In the genomic region with DNA sequence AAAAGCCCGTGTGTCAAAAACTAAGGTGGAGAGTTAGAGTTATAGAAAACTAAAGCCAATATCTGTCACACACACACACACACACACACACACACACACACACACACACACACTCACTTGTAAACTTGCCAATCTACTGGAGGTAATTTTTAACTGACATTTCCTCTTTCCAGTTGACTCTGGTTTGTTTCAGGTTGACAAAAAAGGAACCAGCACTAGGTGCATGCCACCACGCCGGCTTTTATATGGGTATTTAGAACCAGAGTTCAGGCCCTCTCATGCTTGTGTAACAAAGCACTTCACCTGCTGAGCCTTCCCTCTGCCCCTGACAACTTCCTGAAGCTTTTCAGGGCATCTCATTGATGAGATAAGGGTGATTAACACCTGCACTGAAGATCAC, we compare ENCODE assay signal across 23 mouse cellular contexts.
DNase-seq lines count a peak whose midpoint lies in the region; ATAC-seq and TF ChIP-seq lines count a peak whose summit lies in the region.
"Had no signal": no experiment of that assay in that cellular context is flagged by ENCODE, and none has a peak within 500 bp of the region (broad histone marks: within the 10 kb centered on the region; RNA-seq: fewer than 3 reads in every experiment).

No protein-coding gene starts in this region.

- no peaks in the 10 kb centered on the region for H3K79me2 ChIP-seq in CH12.LX (replicated peaks; ENCODE audit: control insufficient read depth, extremely low read depth, insufficient read depth, poor library complexity, severe bottlenecking)

- H3K9me3 ChIP-seq in CH12.LX (replicated peaks; ENCODE audit: low read length) = no peaks in the 10 kb centered on the region
- H3K9me3 ChIP-seq: embryonic facial prominence, embryonic 15.5 days; forebrain, embryonic 10.5 days; forebrain, embryonic 15.5 days; heart, embryonic 12.5 days; hindbrain, embryonic 12.5 days had no signal

- H3K27ac ChIP-seq in CH12.LX (ENCODE audit: insufficient read depth, low read depth) = no peak overlapping the region
- H3K27ac ChIP-seq: embryonic facial prominence, embryonic 15.5 days; forebrain, embryonic 10.5 days; forebrain, embryonic 15.5 days; hindbrain, embryonic 12.5 days had no signal

- ATAC-seq in common myeloid progenitor, adult 5-6 weeks (replicated peaks; ENCODE audit: low read depth, poor library complexity, severe bottlenecking) = peak; percentile 72
- ATAC-seq: forebrain, embryonic 15.5 days; hindbrain, embryonic 16.5 days had no signal

- no peak for TF ChIP-seq RAD21 in CH12.LX (IDR thresholded peaks at IDR 0.05; ENCODE audit: low read depth, low read length)

- dilution Hi-C loops in CH12.LX (cut with MboI; ENCODE audit: extremely low pct_ligation_motif_present, extremely low pct_unique_long_range_greater_than_20kb, low sequenced_read_pairs) = no loop called here

- TF ChIP-seq CTCF in CH12.LX (conservative IDR thresholded peaks at IDR 0.05 in 1 of 2, IDR thresholded peaks at IDR 0.05 in 1 of 2; ENCODE audit: low read depth in 2 of 2, low read length in 2 of 2) = no peak

- peak; percentile 12 for DNase-seq in kidney, postnatal 10 days
- no peak for DNase-seq in kidney, adult 18-20 months
- peak; percentile 67 for DNase-seq in CH12.LX (ENCODE audit: extremely low read depth)
- DNase-seq in kidney, postnatal 4 days = peak; percentile 8 to 28
- no peak for DNase-seq in adrenal gland, postnatal 36 days
- no peak for DNase-seq in heart, postnatal 10 days
- DNase-seq in lung, postnatal 14 days = no peak
- DNase-seq: adrenal gland, adult 2 months; adrenal gland, postnatal 25 days; B cell, adult 2 months; cerebellum, adult 2 months; cerebellum, postnatal 10 days; embryo, embryonic 11 days; gastrocnemius, postnatal 10 days; heart, postnatal 36 days had no signal

- no peaks in the 10 kb centered on the region for H3K36me3 ChIP-seq in CH12.LX (replicated peaks in 1 of 2; ENCODE audit: control insufficient read depth in 1 of 2, insufficient read depth in 1 of 2, low read length in 1 of 2)
- H3K36me3 ChIP-seq: embryonic facial prominence, embryonic 15.5 days; forebrain, embryonic 10.5 days; forebrain, embryonic 15.5 days; heart, embryonic 12.5 days; hindbrain, embryonic 12.5 days had no signal

- TF ChIP-seq EP300 in CH12.LX (IDR thresholded peaks at IDR 0.05; ENCODE audit: low read length) = peak; percentile 75

- no peaks in the 10 kb centered on the region for H3K27me3 ChIP-seq in CH12.LX (replicated peaks)

- no peak overlapping the region for H3K4me3 ChIP-seq in CH12.LX (replicated peaks in 1 of 3; ENCODE audit: low read depth in 2 of 3, low read length in 2 of 3, poor library complexity in 1 of 3)
- H3K4me3 ChIP-seq: embryonic facial prominence, embryonic 15.5 days; erythroblast, embryonic 14.5 days; forebrain, embryonic 10.5 days; forebrain, embryonic 15.5 days; heart, embryonic 12.5 days; hindbrain, embryonic 12.5 days had no signal

- no peak overlapping the region for H3K9ac ChIP-seq in CH12.LX (ENCODE audit: insufficient read depth, low read depth)
- H3K9ac ChIP-seq: embryonic facial prominence, embryonic 15.5 days; forebrain, embryonic 15.5 days; heart, embryonic 12.5 days; hindbrain, embryonic 12.5 days had no signal

- H3K4me1 ChIP-seq in CH12.LX (ENCODE audit: control insufficient read depth in 1 of 2, insufficient read depth in 2 of 2) = peaks cover 2 to 30% of the 10 kb centered on the region in 2 experiments; a peak in 3 of 4 replicates

- H3K4me2 ChIP-seq in CH12.LX (ENCODE audit: insufficient read depth, low read depth, poor library complexity, severe bottlenecking) = no peak overlapping the region
- H3K4me2 ChIP-seq: embryonic facial prominence, embryonic 15.5 days; forebrain, embryonic 15.5 days; heart, embryonic 12.5 days; hindbrain, embryonic 12.5 days had no signal

- in situ Hi-C loops in CH12.LX (cut with MboI; ENCODE audit: low pct_ligation_motif_present, low pct_unique_long_range_greater_than_20kb, low sequenced_read_pairs) = no loop called here

- no peak for TF ChIP-seq POLR2A in CH12.LX (IDR thresholded peaks at IDR 0.05; ENCODE audit: low read depth, low read length)

- intact Hi-C loops in heart, postnatal 10 days (cut with DNase I) = no loop called here

TF ChIP-seq in CH12.LX, 34 proteins besides CTCF, POLR2A, EP300 and RAD21:
- 0 out of 2 replicates have a peak, but pooled peaks have one; percentile 60 for TF ChIP-seq MYC (IDR thresholded peaks at IDR 0.05; ENCODE audit: low read depth, low read length)
- TF ChIP-seq GABPA (IDR thresholded peaks at IDR 0.05; ENCODE audit: insufficient replicate concordance, low read depth, low read length) = no peak
- TF ChIP-seq ZNF384 (IDR thresholded peaks at IDR 0.05; ENCODE audit: low read depth, low read length) = no peak
- TF ChIP-seq MEF2A (IDR thresholded peaks at IDR 0.05; ENCODE audit: borderline replicate concordance, low read depth, low read length) = peak; percentile 51; the same call in 1 of the 2 replicates
- TF ChIP-seq E2F4 (IDR thresholded peaks at IDR 0.05; ENCODE audit: insufficient replicate concordance, low read depth, low read length) = no peak
- peak; percentile 30; the same call in 1 of the 2 replicates for TF ChIP-seq MXI1 (IDR thresholded peaks at IDR 0.05; ENCODE audit: low read depth, low read length)
- TF ChIP-seq TCF12 (IDR thresholded peaks at IDR 0.05; ENCODE audit: low read depth, low read length) = peak; percentile 50
- TF ChIP-seq IRF4 (IDR thresholded peaks at IDR 0.05; ENCODE audit: low read depth, low read length) = peak; percentile 82
- peak; percentile 24; the same call in 1 of the 2 replicates for TF ChIP-seq JUN (IDR thresholded peaks at IDR 0.05; ENCODE audit: insufficient read depth, low read depth, low read length)
- TF ChIP-seq RCOR1 (conservative IDR thresholded peaks at IDR 0.05; ENCODE audit: low read depth, low read length) = no peak

Comparison
In these comparisons a context has a peak if more than half of its experiments do, and no peak if none do; other contexts are left out.
1. DNase-seq: peak in kidney, postnatal 10 days (single experiment), CH12.LX (single experiment) and kidney, postnatal 4 days (2 of 2); none in kidney, adult 18-20 months (single experiment), adrenal gland, postnatal 36 days (0 of 2), heart, postnatal 10 days (0 of 2) and lung, postnatal 14 days (single experiment).